Mouse (Mus musculus): ENCODE measurements around the gene 4930544D05Rik. TPM values are rescaled to one million over a fixed set of nuclear protein-coding genes. Genes with fewer than 3 reads are reported as not detected.

The 4930544D05Rik gene
- total and polyA plus RNA-seq, 2 experiments: not detected

- TF ChIP-seq CTCF (IDR thresholded peaks at IDR 0.05; ENCODE audit: low read depth, low read length): no peak
- 77% methylated on average over 12 of the region's 12 CpGs for WGBS
- H3K79me2 ChIP-seq (ENCODE audit: control insufficient read depth, insufficient read depth, low read length): peaks cover 17% of the 10 kb centered on the region; the same call in 1 of the 2 replicates
- H3K9ac ChIP-seq (ENCODE audit: low read depth, low read length): peak overlapping the region; percentile 98
- H3K27me3 ChIP-seq (ENCODE audit: control insufficient read depth, insufficient read depth, low read length): no peaks in the 10 kb centered on the region
- no peak overlapping the region for H3K27ac ChIP-seq (replicated peaks; ENCODE audit: insufficient read depth, low read depth, low read length)
- no peak for DNase-seq (ENCODE audit: extremely low read depth, low read depth, low spot score)
- peaks cover 18% of the 10 kb centered on the region for H3K4me1 ChIP-seq (ENCODE audit: control insufficient read depth, insufficient read depth, low read length)
- H3K4me3 ChIP-seq (ENCODE audit: insufficient read depth, low read depth, low read length): peak overlapping the region; percentile 93
- H3K36me3 ChIP-seq (ENCODE audit: control insufficient read depth, insufficient read depth, low read length): peaks cover 16% of the 10 kb centered on the region; the same call in 1 of the 2 replicates
Observed at GRCm38 (mm10) chr11:70645461-70646258, 30.0 kb downstream of the 4930544D05Rik start.

GRCm38 (mm10) chr11:70646259-70646555 lies 30.6 kb downstream of the 4930544D05Rik start:
- 13% methylated on average over 3 of the region's 3 CpGs for WGBS
- DNase-seq (ENCODE audit: extremely low read depth, low read depth, low spot score): no peak
- peaks cover 17% of the 10 kb centered on the region; the same call in 1 of the 2 replicates for H3K79me2 ChIP-seq (ENCODE audit: control insufficient read depth, insufficient read depth, low read length)
- H3K4me3 ChIP-seq (ENCODE audit: insufficient read depth, low read depth, low read length): peak overlapping the region; percentile 93
- H3K36me3 ChIP-seq (ENCODE audit: control insufficient read depth, insufficient read depth, low read length): peaks cover 20% of the 10 kb centered on the region
- peaks cover 18% of the 10 kb centered on the region for H3K4me1 ChIP-seq (ENCODE audit: control insufficient read depth, insufficient read depth, low read length)
- H3K27ac ChIP-seq (replicated peaks; ENCODE audit: insufficient read depth, low read depth, low read length): peak overlapping the region; percentile 93
- TF ChIP-seq POLR2A (IDR thresholded peaks at IDR 0.05; ENCODE audit: extremely low read depth, insufficient read depth, low read length): no peak
- no peak for TF ChIP-seq CTCF (IDR thresholded peaks at IDR 0.05; ENCODE audit: low read depth, low read length)
- H3K9ac ChIP-seq (ENCODE audit: low read depth, low read length): peak overlapping the region; percentile 98
- H3K27me3 ChIP-seq (ENCODE audit: control insufficient read depth, insufficient read depth, low read length): no peaks in the 10 kb centered on the region

GRCm38 (mm10) chr11:70646691-70647650 lies 31.3 kb downstream of the 4930544D05Rik start, which contains the start of the genes Rnf167 and Slc25a11:
Gene Rnf167, plus strand, starts transcription at chr11:70647235.
Gene Slc25a11, minus strand, starts transcription at chr11:70647479.
- no peaks in the 10 kb centered on the region for H3K27me3 ChIP-seq (ENCODE audit: control insufficient read depth, insufficient read depth, low read length)
- H3K4me3 ChIP-seq (ENCODE audit: insufficient read depth, low read depth, low read length): peak within 1 kb of the TSS; percentile 93
- peaks cover 19% of the 10 kb centered on the region; the same call in 1 of the 2 replicates for H3K79me2 ChIP-seq (ENCODE audit: control insufficient read depth, insufficient read depth, low read length)
- WGBS: under 1% methylated on average over 63 of the region's 63 CpGs
- H3K4me1 ChIP-seq (ENCODE audit: control insufficient read depth, insufficient read depth, low read length): peaks cover 20% of the 10 kb centered on the region
- peak within 1 kb of the TSS; percentile 98 for H3K27ac ChIP-seq (replicated peaks; ENCODE audit: insufficient read depth, low read depth, low read length)
- peak; percentile 93 for DNase-seq (ENCODE audit: extremely low read depth, low read depth, low spot score)
- H3K36me3 ChIP-seq (ENCODE audit: control insufficient read depth, insufficient read depth, low read length): peaks cover 28% of the 10 kb centered on the region
- TF ChIP-seq CTCF (IDR thresholded peaks at IDR 0.05; ENCODE audit: low read depth, low read length) (no peak), POLR2A (IDR thresholded peaks at IDR 0.05; ENCODE audit: extremely low read depth, insufficient read depth, low read length) (peak; percentile 91)
- peak within 1 kb of the TSS; percentile 98 for H3K9ac ChIP-seq (ENCODE audit: low read depth, low read length)

- Histone ChIP-seq H3K9ac (ENCODE audit: low read depth, low read length) (peak overlapping the region; percentile 90), H3K27ac (replicated peaks; ENCODE audit: insufficient read depth, low read depth, low read length) (peak overlapping the region; percentile 98), H3K79me2 (ENCODE audit: control insufficient read depth, insufficient read depth, low read length) (peaks cover 24% of the 10 kb centered on the region), H3K4me3 (ENCODE audit: insufficient read depth, low read depth, low read length) (peak overlapping the region; percentile 77), H3K4me1 (ENCODE audit: control insufficient read depth, insufficient read depth, low read length) (peaks cover 29% of the 10 kb centered on the region), H3K27me3 (ENCODE audit: control insufficient read depth, insufficient read depth, low read length) (no peaks in the 10 kb centered on the region), H3K36me3 (ENCODE audit: control insufficient read depth, insufficient read depth, low read length) (peaks cover 37% of the 10 kb centered on the region)
- no peak for DNase-seq (ENCODE audit: extremely low read depth, low read depth, low spot score)
- no peak for TF ChIP-seq POLR2A (IDR thresholded peaks at IDR 0.05; ENCODE audit: extremely low read depth, insufficient read depth, low read length)
- no peak for TF ChIP-seq CTCF (IDR thresholded peaks at IDR 0.05; ENCODE audit: low read depth, low read length)
- 2% methylated on average over 28 of the region's 28 CpGs for WGBS
Observed at GRCm38 (mm10) chr11:70647716-70648420, 32.2 kb downstream of the 4930544D05Rik start.

GRCm38 (mm10) chr11:70648512-70648911 lies 32.9 kb downstream of the 4930544D05Rik start:
- H3K36me3 ChIP-seq (ENCODE audit: control insufficient read depth, insufficient read depth, low read length): peaks cover 38% of the 10 kb centered on the region
- 31% methylated on average over 4 of the region's 4 CpGs for WGBS
- peaks cover 29% of the 10 kb centered on the region for H3K4me1 ChIP-seq (ENCODE audit: control insufficient read depth, insufficient read depth, low read length)
- TF ChIP-seq POLR2A (IDR thresholded peaks at IDR 0.05; ENCODE audit: extremely low read depth, insufficient read depth, low read length) (no peak), CTCF (IDR thresholded peaks at IDR 0.05; ENCODE audit: low read depth, low read length) (no peak)
- peak overlapping the region; percentile 77; the same call in 1 of the 2 replicates for H3K4me3 ChIP-seq (ENCODE audit: insufficient read depth, low read depth, low read length)
- H3K27me3 ChIP-seq (ENCODE audit: control insufficient read depth, insufficient read depth, low read length): no peaks in the 10 kb centered on the region
- H3K79me2 ChIP-seq (ENCODE audit: control insufficient read depth, insufficient read depth, low read length): peaks cover 30% of the 10 kb centered on the region
- peak overlapping the region; percentile 14; the same call in 1 of the 2 replicates for H3K9ac ChIP-seq (ENCODE audit: low read depth, low read length)
- DNase-seq (ENCODE audit: extremely low read depth, low read depth, low spot score): no peak
- no peak overlapping the region for H3K27ac ChIP-seq (replicated peaks; ENCODE audit: insufficient read depth, low read depth, low read length)

Measured in liver, adult 2 months (tissue).